Mouse (Mus musculus) spleen, adult 12 weeks (tissue): Measurements from ENCODE around the gene Brwd1.
"Not testable (repeated sequence)": the region's sequence is repeated elsewhere in the genome, so short reads cannot be mapped to it uniquely, and the experiment has no call there.

Experiments used
- DNase-seq: peaks from one replicate; pipeline ENCODE4 v3.0.0; 2022; ENCODE audit warnings: low spot score

Brwd1 gene

GRCm38 (mm10) chr16:96080524-96080923 lies 1.8 kb downstream of the Brwd1 start:
- no peak for DNase-seq

GRCm38 (mm10) chr16:96068364-96068763 lies 14.0 kb downstream of the Brwd1 start:
- no peak for DNase-seq

- DNase-seq = no peak
Observed at GRCm38 (mm10) chr16:96066174-96066573, 16.2 kb downstream of the Brwd1 start.

GRCm38 (mm10) chr16:96064649-96065048 lies 17.7 kb downstream of the Brwd1 start:
- no peak for DNase-seq

- no peak for DNase-seq
Observed at GRCm38 (mm10) chr16:96044096-96044495, 38.2 kb downstream of the Brwd1 start.

- no peak for DNase-seq
Observed at GRCm38 (mm10) chr16:96040691-96041090, 41.6 kb downstream of the Brwd1 start.

- DNase-seq = no peak
Observed at GRCm38 (mm10) chr16:96039538-96039937, 42.8 kb downstream of the Brwd1 start.

- no peak for DNase-seq
Observed at GRCm38 (mm10) chr16:96034473-96034872, 47.9 kb downstream of the Brwd1 start.

GRCm38 (mm10) chr16:96032368-96033043 lies 49.8 kb downstream of the Brwd1 start:
- no peak for DNase-seq

GRCm38 (mm10) chr16:96030476-96031102 lies 51.7 kb downstream of the Brwd1 start:
- DNase-seq = no peak

- DNase-seq = no peak
Observed at GRCm38 (mm10) chr16:96026256-96026655, 56.1 kb downstream of the Brwd1 start.

- no peak for DNase-seq
Observed at GRCm38 (mm10) chr16:96025244-96025643, 57.1 kb downstream of the Brwd1 start.

- no peak for DNase-seq
Observed at GRCm38 (mm10) chr16:96021045-96021444, 61.3 kb downstream of the Brwd1 start.

- not testable (repeated sequence) for DNase-seq
Observed at GRCm38 (mm10) chr16:96009124-96009523, 73.2 kb downstream of the Brwd1 start.

- DNase-seq = not testable (repeated sequence)
Observed at GRCm38 (mm10) chr16:96004278-96004677, 78.0 kb downstream of the Brwd1 start.

- no peak for DNase-seq
Observed at GRCm38 (mm10) chr16:95999291-95999690, 83.0 kb downstream of the Brwd1 start.

GRCm38 (mm10) chr16:95996156-95996555 lies 86.2 kb downstream of the Brwd1 start:
- DNase-seq = no peak

GRCm38 (mm10) chr16:95994576-95994975 lies 87.8 kb downstream of the Brwd1 start:
- not testable (repeated sequence) for DNase-seq

- DNase-seq = no peak
Observed at GRCm38 (mm10) chr16:95992596-95992995, 89.7 kb downstream of the Brwd1 start.

GRCm38 (mm10) chr16:95991122-95991900 lies 91.0 kb downstream of the Brwd1 start:
- DNase-seq = no peak

GRCm38 (mm10) chr16:95990462-95991121 lies 91.7 kb downstream of the Brwd1 start, which contains the start of gene Psmg1:
TSS of gene Psmg1 (minus strand) at chr16:95990960.
- DNase-seq = peak; percentile 96

- no peak for DNase-seq
Observed at GRCm38 (mm10) chr16:95984911-95985310, 97.4 kb downstream of the Brwd1 start.
